Mouse (Mus musculus) heart, postnatal 0 days (tissue): ENCODE measurements around the gene Tk1.

Experiments used
- CTCF ChIP-seq: IDR thresholded peaks from 2 replicates; pipeline ENCODE4 v1.5.1; 2016; ENCODE audit warnings: antibody characterized with exemption, control low read depth, low read depth
- EP300 ChIP-seq: IDR thresholded peaks from 2 replicates; pipeline ENCODE4 v1.6.1; 2016; ENCODE audit warnings: antibody characterized with exemption, low read depth

DNA sequence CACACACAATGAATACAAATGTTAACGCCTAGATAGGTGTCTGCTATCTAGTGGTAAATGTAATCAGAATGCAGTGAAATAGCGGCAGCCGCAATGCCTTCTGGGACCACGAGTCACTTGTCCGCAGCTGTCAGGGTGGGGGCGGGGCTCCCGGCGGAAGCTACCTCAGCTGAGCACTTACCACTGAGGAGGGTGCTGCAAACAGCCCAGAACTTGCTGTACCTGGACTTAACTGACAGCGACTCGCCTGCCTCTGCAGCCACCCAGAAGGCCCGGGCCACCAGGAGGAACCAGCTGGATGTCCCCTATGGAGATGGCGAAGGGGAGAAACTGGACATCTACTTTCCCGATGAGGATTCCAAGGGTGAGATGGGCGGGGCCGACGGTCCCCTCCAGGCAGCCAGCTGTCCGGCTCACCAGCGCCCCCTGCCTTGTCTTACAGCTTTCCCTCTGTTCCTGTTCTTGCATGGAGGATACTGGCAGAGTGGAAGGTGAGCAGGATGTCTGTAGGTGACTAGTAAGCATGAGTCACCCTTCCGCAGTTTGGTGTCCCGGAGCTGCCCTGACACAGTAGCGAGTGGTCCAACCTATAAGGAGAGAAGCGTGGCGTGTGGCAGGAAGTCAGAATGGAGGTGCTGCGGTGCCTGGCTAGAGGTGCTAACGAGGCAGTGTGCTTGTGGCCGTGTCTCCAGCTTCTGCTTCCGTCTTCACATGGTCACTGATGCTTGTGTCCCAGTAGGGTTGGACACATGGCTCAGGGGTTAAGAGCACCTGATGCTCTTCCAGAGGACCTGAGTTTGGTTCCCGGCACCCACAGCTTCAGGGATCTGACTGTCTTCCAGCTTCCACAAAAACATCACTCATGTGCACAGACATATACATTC is 6.4 kb upstream of the Tk1 start:
- TF ChIP-seq CTCF (peak; percentile 55), EP300 (no peak)
